Mouse (Mus musculus) midbrain, embryonic 13.5 days (tissue): ENCODE data around the gene Vmn1r93. TPM values are rescaled to one million over a fixed set of nuclear protein-coding genes. Genes with fewer than 3 reads are reported as not detected.
"Not testable (repeated sequence)": the region's sequence is repeated elsewhere in the genome, so short reads cannot be mapped to it uniquely, and the experiment has no call there.

Experiments used
- ATAC-seq: fragments of 200-750 bp; cut with Nextera tagmentation; 2 replicates; pipeline ENCODE4 v1.8.0; 2017; ENCODE audit warnings: mild to moderate bottlenecking, moderate TSS enrichment, moderate library complexity
- H3K27ac ChIP-seq: fragments of 300-500 bp; sonication (generic); 2 replicates; pipeline ENCODE4 v1.5.1; 2015; ENCODE audit warnings: inconsistent platforms, mild to moderate bottlenecking, moderate library complexity
- H3K27me3 ChIP-seq: fragments of 300-500 bp; sonication (generic); 2 replicates; pipeline ENCODE4 v1.6.1; 2015; ENCODE audit warnings: mild to moderate bottlenecking, inconsistent platforms
- H3K36me3 ChIP-seq: fragments of 300-500 bp; sonication (generic); 2 replicates; pipeline ENCODE4 v1.6.1; 2015; ENCODE audit warnings: mild to moderate bottlenecking, inconsistent platforms
- H3K4me1 ChIP-seq: fragments of 300-500 bp; sonication (generic); replicated peaks from 2 replicates; pipeline ENCODE4 v1.6.1; 2015; ENCODE audit warnings: inconsistent platforms
- H3K4me2 ChIP-seq: fragments of 300-500 bp; sonication (generic); replicated peaks from 2 replicates; pipeline ENCODE4 v1.6.1; 2015; ENCODE audit warnings: moderate library complexity, mild to moderate bottlenecking, inconsistent platforms
- H3K4me3 ChIP-seq: fragments of 300-500 bp; sonication (generic); replicated peaks from 2 replicates; pipeline ENCODE4 v1.5.1; 2015; ENCODE audit warnings: mild to moderate bottlenecking, inconsistent platforms
- H3K9ac ChIP-seq: fragments of 300-500 bp; sonication (generic); replicated peaks from 2 replicates; pipeline ENCODE4 v1.6.1; 2015; ENCODE audit warnings: mild to moderate bottlenecking, inconsistent platforms
- H3K9me3 ChIP-seq: fragments of 300-500 bp; sonication (generic); 2 replicates; pipeline ENCODE4 v1.6.1; 2016; ENCODE audit warnings: mild to moderate bottlenecking, inconsistent platforms
- WGBS: fragments of 180-500 bp; shearing (Covaris S2); methylation state at CpG from one replicate; pipeline ENCODE4 v1.1.7; 2015; 5-methylcytosine and 5-hydroxymethylcytosine counted together
- polyA plus RNA-seq: library from polyadenylated mRNA; unstranded; fragments of >200 nt; fragmentation: Nextera tagmentation; extraction: Ambion mirVana; gene quantifications from 2 replicates; pipeline ENCODE4 v1.2.1, GENCODE M21; 2015

Vmn1r93 gene
- polyA plus RNA-seq = not detected in 2 replicates

DNA sequence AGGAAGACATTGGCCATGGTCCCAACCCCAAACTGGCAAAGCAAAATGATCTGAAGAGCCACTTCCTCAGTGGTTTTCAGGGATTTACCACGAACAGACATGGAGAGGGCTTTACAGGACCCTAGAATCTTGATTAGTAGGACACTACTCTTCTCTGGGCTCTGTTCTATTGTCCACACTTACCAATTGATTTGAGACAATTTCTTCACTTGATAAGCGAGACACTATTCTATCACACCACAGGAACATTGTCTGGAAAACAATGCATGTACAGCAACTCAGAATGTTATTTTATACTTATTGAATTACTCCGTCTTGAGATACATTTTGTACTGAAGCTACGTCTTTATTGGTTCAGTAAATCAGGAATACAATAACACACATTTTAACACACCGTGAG is at the start of gene Vmn1r93:
Gene Vmn1r93 (minus strand): TSS at position 101 of the 400 bp plus-strand sequence.
- no CpG with 5 or more reads among the region's 5 CpGs for WGBS
- not testable (repeated sequence) for H3K4me3 ChIP-seq, H3K36me3 ChIP-seq, H3K27me3 ChIP-seq, H3K4me2 ChIP-seq, ATAC-seq, H3K9ac ChIP-seq, H3K4me1 ChIP-seq, H3K9me3 ChIP-seq, H3K27ac ChIP-seq

DNA sequence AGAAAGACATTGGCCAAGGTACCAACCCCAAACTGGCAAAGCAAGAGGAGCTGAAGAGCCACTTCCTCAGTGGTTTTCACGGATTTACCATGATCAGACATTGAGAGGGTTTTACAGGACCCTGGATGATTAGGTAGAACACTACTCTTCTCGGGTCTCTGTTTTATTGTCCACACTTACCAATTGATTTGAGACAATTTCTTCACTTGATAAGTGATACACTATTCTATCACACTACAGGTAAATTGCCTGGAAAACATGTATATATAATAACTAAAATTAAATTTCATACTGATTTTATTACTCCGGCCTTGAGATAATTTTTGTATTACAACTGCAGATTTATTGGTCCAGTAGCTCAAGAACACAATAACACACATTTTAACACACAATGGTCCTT is 29.4 kb upstream of the Vmn1r93 start, which contains the start of gene Vmn1r94:
Gene Vmn1r94 (minus strand): TSS at position 101 of the 400 bp plus-strand sequence.
- not testable (repeated sequence) for H3K4me2 ChIP-seq, H3K4me1 ChIP-seq, H3K9me3 ChIP-seq, H3K36me3 ChIP-seq, ATAC-seq, H3K4me3 ChIP-seq, H3K27ac ChIP-seq, H3K27me3 ChIP-seq, H3K9ac ChIP-seq
- WGBS = no CpG with 5 or more reads among the region's 3 CpGs

DNA sequence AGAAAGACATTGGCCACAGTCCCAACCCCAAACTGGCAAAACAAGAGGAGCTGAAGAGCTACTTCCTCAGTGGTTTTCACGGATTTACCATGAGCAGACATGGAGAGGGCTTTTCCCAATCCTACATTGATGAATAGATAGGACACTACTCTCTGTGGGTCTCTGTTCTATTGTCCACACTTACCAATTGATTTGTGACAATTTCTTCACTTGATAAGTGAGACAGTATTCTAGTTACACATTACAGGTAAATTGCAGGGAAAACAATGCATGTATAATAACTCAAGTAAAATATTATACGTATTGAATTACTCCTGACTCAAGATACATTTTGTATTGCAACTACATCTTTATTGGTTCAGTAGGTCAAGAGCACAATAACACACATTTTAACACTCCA is 16.4 kb downstream of the Vmn1r93 start, which contains the start of gene Gm16442:
Gene Gm16442 (minus strand): TSS at position 101 of the 400 bp plus-strand sequence.
- H3K27ac ChIP-seq, H3K4me3 ChIP-seq, ATAC-seq, H3K36me3 ChIP-seq, H3K9ac ChIP-seq, H3K4me1 ChIP-seq, H3K9me3 ChIP-seq, H3K4me2 ChIP-seq, H3K27me3 ChIP-seq: not testable (repeated sequence)
- WGBS = no CpG with 5 or more reads among the region's 2 CpGs

DNA sequence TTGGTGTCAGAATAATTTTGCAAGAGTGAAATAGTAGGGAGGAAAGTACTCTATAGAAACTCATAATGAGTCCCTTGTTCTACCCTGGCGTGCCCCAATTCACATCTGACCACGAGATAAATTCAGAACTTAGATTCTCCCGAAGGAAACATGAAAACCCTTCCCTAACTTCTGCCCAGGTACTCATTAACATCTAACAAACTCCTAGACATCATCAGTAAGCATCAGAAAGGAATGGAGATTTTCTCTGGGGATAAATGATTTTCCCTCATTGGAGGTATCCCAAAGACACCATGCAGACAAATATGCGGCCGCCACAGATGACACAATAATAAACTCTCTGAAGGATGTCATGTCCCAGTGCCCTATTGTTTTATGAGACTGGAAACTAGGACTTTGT is 39.5 kb downstream of the Vmn1r93 start, which contains the start of gene Vmn1r91:
Gene Vmn1r91 (plus strand): TSS at position 301 of the 400 bp plus-strand sequence.
- ATAC-seq, H3K27ac ChIP-seq, H3K4me1 ChIP-seq, H3K9me3 ChIP-seq, H3K27me3 ChIP-seq, H3K36me3 ChIP-seq, H3K4me2 ChIP-seq, H3K9ac ChIP-seq, H3K4me3 ChIP-seq: not testable (repeated sequence)
- WGBS = 77% methylated on average over 5 of the region's 5 CpGs

Other genes with a start within 250 kb of the Vmn1r93 start
- gene Pvr, start 217.9 kb downstream of the Vmn1r93 start, polyA plus RNA-seq = 5.3 and 6.2 TPM in 2 replicates
- gene Igsf23, start 188.3 kb downstream of the Vmn1r93 start, polyA plus RNA-seq = not detected in 2 replicates
- not detected in 2 replicates for gene Ceacam20, start 173.7 kb downstream of the Vmn1r93 start, polyA plus RNA-seq
- not detected in 2 replicates for gene Nlrp9b, start 147.6 kb downstream of the Vmn1r93 start, polyA plus RNA-seq
- not detected in 2 replicates for gene Vmn1r91, start 39.4 kb downstream of the Vmn1r93 start, polyA plus RNA-seq
- gene Gm16442, start 16.5 kb downstream of the Vmn1r93 start, polyA plus RNA-seq = not detected in 2 replicates
- not detected in 2 replicates for gene Vmn1r94, start 29.3 kb upstream of the Vmn1r93 start, polyA plus RNA-seq
- gene Vmn1r95, start 54.6 kb upstream of the Vmn1r93 start, polyA plus RNA-seq = not detected in 2 replicates
- not detected in 2 replicates for gene Gm6164, start 66.5 kb upstream of the Vmn1r93 start, polyA plus RNA-seq
- gene Gm4498, start 94.7 kb upstream of the Vmn1r93 start, polyA plus RNA-seq = not detected in 2 replicates
- gene Gm5890, start 123.7 kb upstream of the Vmn1r93 start, polyA plus RNA-seq = not detected in 2 replicates
- gene Gm4133, start 195.0 kb upstream of the Vmn1r93 start, polyA plus RNA-seq = not detected in 2 replicates
- gene Gm5728, start 236.3 kb upstream of the Vmn1r93 start, polyA plus RNA-seq = not detected in 2 replicates